Mouse (Mus musculus) limb, embryonic 12.5 days (tissue): ENCODE results near the gene Apba3. TPM values are rescaled to one million over a fixed set of nuclear protein-coding genes. Genes with fewer than 3 reads are reported as not detected.

Experiments
- ATAC-seq: fragments of 200-750 bp; cut with Nextera tagmentation; 2 replicates; pipeline ENCODE4 v1.8.0; 2017; ENCODE audit warnings: low read depth, moderate TSS enrichment; ENCODE audit not compliant: insufficient number of reproducible peaks, insufficient read depth, low FRiP score, low TSS enrichment
- H3K27ac ChIP-seq: fragments of 300-500 bp; sonication (generic); 2 replicates; pipeline ENCODE4 v1.5.1; 2016; ENCODE audit warnings: mild to moderate bottlenecking, moderate library complexity
- H3K27me3 ChIP-seq: fragments of 300-500 bp; sonication (generic); 2 replicates; pipeline ENCODE4 v1.6.1; 2016; ENCODE audit warnings: mild to moderate bottlenecking, moderate library complexity
- H3K36me3 ChIP-seq: fragments of 300-500 bp; sonication (generic); 2 replicates; pipeline ENCODE4 v1.6.1; 2016; ENCODE audit warnings: mild to moderate bottlenecking, moderate library complexity
- H3K4me1 ChIP-seq: fragments of 300-500 bp; sonication (generic); replicated peaks from 2 replicates; pipeline ENCODE4 v1.6.1; 2016
- H3K4me2 ChIP-seq: fragments of 300-500 bp; sonication (generic); 2 replicates; pipeline ENCODE4 v1.6.1; 2016; ENCODE audit warnings: mild to moderate bottlenecking, moderate library complexity
- H3K4me3 ChIP-seq: fragments of 300-500 bp; sonication (generic); replicated peaks from 2 replicates; pipeline ENCODE4 v1.5.1; 2016; ENCODE audit warnings: mild to moderate bottlenecking
- H3K9ac ChIP-seq: fragments of 300-500 bp; sonication (generic); replicated peaks from 2 replicates; pipeline ENCODE4 v1.6.1; 2016; ENCODE audit warnings: mild to moderate bottlenecking, moderate library complexity
- H3K9me3 ChIP-seq: fragments of 300-500 bp; sonication (generic); 2 replicates; pipeline ENCODE4 v1.6.1; 2016; ENCODE audit warnings: mild to moderate bottlenecking, moderate library complexity
- WGBS: fragments of 180-500 bp; shearing (Covaris S2); methylation state at CpG from one replicate; pipeline ENCODE4 v1.1.7; 2016; 5-methylcytosine and 5-hydroxymethylcytosine counted together
- polyA plus RNA-seq: library from polyadenylated mRNA; unstranded; fragments of >200 nt; fragmentation: Nextera tagmentation; extraction: Ambion mirVana; gene quantifications from 2 replicates; pipeline ENCODE4 v1.2.1, GENCODE M21; 2016

The Apba3 gene
- polyA plus RNA-seq, 1 experiment from 2014 or later = 48.8 TPM

DNA sequence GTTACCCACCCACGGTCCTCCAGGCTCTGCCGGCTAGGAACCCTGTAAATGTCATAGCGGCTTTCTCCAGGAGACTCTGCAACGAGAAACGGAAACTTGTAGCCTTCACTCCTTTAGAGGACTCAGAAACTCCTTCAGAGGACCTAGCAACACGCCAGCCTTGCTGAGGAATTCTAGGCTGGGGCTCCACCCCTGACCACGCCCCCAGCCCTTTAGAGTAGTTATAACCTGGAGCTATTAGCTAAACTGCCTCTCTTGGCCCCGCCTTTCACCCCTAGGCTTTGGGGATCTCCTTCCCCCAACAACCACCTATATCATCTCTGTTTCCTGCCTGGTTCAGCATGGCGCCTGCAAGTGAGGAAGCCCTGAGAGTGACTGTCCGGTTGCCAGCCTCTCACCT is 12.7 kb downstream of the Apba3 start:
- H3K27ac ChIP-seq = no peak overlapping the region
- 0 out of 2 replicates have a peak, but pooled peaks cover under 1% of the 10 kb centered on the region for H3K36me3 ChIP-seq
- no peaks in the 10 kb centered on the region; the same call in 1 of the 2 replicates for H3K9me3 ChIP-seq
- H3K27me3 ChIP-seq = peaks cover 59% of the 10 kb centered on the region
- 0 out of 2 replicates have a peak overlapping the region, but pooled peaks have one; percentile 2 for H3K4me3 ChIP-seq
- H3K4me1 ChIP-seq = peaks cover 11% of the 10 kb centered on the region; the same call in 1 of the 2 replicates
- peak overlapping the region; percentile 47; the same call in 1 of the 2 replicates for H3K9ac ChIP-seq
- peak overlapping the region; percentile 26 for H3K4me2 ChIP-seq
- WGBS = 28% methylated on average over 10 of the region's 10 CpGs
- ATAC-seq = 0 out of 2 replicates have a peak, but pooled peaks have one; percentile 4

DNA sequence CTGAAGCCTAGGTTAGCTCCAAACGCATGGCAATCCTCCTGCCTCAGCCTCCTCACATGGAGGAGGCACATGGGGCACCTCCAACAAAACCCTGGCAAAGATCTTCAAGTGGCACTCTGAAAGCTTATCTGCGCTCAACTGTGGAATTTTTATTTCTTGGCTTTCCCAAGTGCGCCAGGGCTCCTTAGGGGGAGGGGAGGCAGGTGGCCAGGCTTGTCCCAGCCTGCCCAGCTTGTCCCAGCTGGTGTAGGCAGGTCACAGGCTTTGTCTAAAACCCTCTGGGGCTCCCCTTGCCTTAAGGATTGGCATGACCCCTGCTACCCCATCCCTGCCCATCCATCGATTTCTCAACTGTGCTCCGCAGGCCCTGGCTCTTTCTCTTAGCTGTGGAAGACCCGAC is 17.4 kb downstream of the Apba3 start:
- no peak for ATAC-seq
- Histone ChIP-seq H3K27me3 (peaks cover 90% of the 10 kb centered on the region), H3K4me2 (no peak overlapping the region), H3K27ac (no peak overlapping the region), H3K4me1 (peaks cover 10% of the 10 kb centered on the region; the same call in 1 of the 2 replicates), H3K9ac (no peak overlapping the region), H3K4me3 (no peak overlapping the region), H3K36me3 (no peaks in the 10 kb centered on the region), H3K9me3 (no peaks in the 10 kb centered on the region)
- 38% methylated on average over 6 of the region's 6 CpGs for WGBS

DNA sequence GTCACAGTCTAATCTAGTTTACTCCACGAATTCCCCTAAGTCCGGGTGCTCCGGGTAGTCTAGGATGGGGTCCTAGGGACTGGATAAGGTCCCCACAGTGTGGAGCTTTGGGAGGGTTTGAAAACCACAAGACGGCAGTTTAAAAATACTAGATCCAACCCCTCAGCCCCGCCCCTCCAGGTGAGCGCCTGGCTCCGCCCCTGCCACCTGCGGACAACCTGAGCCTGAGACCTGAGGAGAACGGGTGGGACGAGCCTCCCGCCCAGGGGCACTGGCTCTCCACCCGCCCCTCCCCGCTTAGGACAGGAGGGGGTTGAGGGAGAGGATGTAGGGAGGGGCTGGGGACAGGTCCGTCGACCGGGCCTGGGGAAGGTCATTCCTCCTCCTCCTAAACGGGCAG is 18.0 kb downstream of the Apba3 start:
- Histone ChIP-seq H3K4me1 (peaks cover 5% of the 10 kb centered on the region; the same call in 1 of the 2 replicates), H3K4me2 (peak overlapping the region; percentile 70), H3K36me3 (no peaks in the 10 kb centered on the region), H3K27ac (0 out of 2 replicates have a peak overlapping the region, but pooled peaks have one; percentile 7), H3K27me3 (peaks cover 92% of the 10 kb centered on the region), H3K4me3 (peak overlapping the region; percentile 40; the same call in 1 of the 2 replicates), H3K9ac (no peak overlapping the region), H3K9me3 (no peaks in the 10 kb centered on the region)
- no peak for ATAC-seq
- 8% methylated on average over 17 of the region's 17 CpGs for WGBS

DNA sequence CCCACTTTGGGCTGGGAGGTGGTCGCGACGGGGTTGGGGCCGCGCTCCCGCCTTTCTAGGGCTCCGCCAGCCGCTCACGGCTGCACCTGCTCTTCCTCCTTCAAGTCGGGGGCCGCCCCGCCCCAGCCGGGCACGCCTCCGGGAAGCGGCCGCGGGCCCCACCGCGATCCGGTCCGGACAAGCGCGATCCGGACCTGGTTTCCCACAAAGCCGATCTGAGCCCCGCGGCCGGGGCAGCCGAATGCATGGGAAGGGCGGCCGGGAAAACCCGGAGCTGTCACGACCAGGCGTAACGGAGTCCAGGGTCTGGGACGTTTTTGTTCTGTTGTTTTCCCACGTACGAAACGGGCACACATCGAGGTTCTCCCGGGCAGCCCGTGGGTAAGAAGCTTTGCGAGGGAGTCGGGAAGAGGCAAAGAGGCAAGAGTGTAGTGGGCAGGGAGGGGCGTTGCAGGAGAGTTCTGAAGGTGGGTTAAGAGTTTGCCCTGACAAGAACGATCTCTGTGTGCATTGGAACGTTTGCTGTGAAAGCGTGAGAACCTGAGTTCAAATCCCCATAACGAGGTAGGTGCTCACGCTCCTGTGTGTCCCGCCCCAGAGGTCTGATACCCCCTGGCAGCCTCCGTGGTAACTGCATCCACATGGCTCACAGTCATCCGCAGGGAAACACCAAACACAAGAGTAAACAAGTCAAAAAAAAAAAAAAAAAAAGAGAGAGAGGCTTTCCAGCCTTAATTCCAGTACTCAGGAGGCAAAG is 19.1 kb downstream of the Apba3 start:
- no peaks in the 10 kb centered on the region for H3K9me3 ChIP-seq
- peak overlapping the region; percentile 70 for H3K4me2 ChIP-seq
- peak overlapping the region; percentile 53; the same call in 1 of the 2 replicates for H3K9ac ChIP-seq
- ATAC-seq = peak; percentile 24; the same call in 1 of the 2 replicates
- 2% methylated on average over 54 of the region's 54 CpGs for WGBS
- H3K27ac ChIP-seq = no peak overlapping the region
- H3K27me3 ChIP-seq = peaks cover 92% of the 10 kb centered on the region
- H3K4me1 ChIP-seq = peaks cover 5% of the 10 kb centered on the region; the same call in 1 of the 2 replicates
- H3K4me3 ChIP-seq = peak overlapping the region; percentile 40
- H3K36me3 ChIP-seq = no peaks in the 10 kb centered on the region

DNA sequence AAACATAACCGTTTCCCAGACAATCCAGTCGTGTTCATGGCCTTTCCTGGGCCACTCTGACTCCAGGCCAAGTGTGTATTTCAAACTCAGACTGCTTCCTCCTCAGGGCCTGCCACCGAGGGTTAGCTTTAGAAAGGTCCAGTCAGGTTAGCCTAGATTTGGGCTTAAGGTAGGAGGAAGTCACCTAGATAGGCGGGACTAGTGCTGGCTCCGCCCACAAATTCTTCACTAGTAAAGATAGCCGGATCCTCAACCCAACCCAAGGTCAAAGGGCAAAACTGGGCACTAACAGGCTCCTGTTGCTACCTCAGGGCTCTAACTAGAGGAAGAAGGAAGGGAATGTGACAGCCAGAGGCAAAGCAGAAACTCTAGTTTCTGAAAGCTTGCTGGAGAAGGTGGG is 19.8 kb downstream of the Apba3 start:
- Histone ChIP-seq H3K4me3 (no peak overlapping the region), H3K27me3 (peaks cover 92% of the 10 kb centered on the region), H3K9ac (no peak overlapping the region), H3K4me2 (no peak overlapping the region), H3K36me3 (no peaks in the 10 kb centered on the region), H3K9me3 (no peaks in the 10 kb centered on the region), H3K4me1 (peaks cover 6% of the 10 kb centered on the region; the same call in 1 of the 2 replicates), H3K27ac (no peak overlapping the region)
- WGBS = 43% methylated on average over 6 of the region's 6 CpGs
- no peak for ATAC-seq

DNA sequence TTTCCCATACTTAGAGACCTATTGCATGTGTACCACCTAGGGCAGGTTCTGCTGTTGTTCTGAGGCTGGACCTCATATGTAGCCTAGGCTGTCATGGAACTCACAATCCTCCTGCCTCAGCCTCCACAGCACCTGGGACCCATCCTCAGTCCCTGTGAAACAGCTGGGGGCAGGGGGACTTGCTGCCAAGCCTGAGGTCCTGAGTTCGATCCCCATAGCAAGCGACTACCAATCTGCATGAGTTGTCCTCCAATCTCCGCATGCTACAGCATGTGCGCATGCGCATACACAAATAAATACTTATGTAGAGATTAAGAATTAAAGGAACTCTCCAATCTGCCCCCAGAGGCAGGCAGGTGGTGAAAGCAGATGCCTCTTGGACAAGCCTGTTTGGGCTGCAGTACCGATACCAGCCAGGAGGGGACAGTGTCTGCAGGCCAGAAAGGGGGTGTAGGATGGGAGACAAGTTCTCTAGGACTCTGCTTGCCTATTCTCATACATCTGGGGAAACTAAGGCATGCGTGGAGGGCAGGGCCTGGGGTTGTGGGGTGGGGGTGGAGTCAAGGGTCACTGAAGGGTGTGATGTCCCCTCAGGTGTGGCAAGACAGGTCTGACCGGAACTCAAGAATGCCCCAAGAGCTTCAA is 20.9 kb downstream of the Apba3 start:
- Histone ChIP-seq H3K9ac (no peak overlapping the region), H3K4me3 (no peak overlapping the region), H3K4me1 (peaks cover 6% of the 10 kb centered on the region; the same call in 1 of the 2 replicates), H3K4me2 (no peak overlapping the region), H3K27ac (no peak overlapping the region), H3K9me3 (no peaks in the 10 kb centered on the region), H3K27me3 (peaks cover 92% of the 10 kb centered on the region), H3K36me3 (no peaks in the 10 kb centered on the region)
- 56% methylated on average over 8 of the region's 8 CpGs for WGBS
- ATAC-seq = no peak

DNA sequence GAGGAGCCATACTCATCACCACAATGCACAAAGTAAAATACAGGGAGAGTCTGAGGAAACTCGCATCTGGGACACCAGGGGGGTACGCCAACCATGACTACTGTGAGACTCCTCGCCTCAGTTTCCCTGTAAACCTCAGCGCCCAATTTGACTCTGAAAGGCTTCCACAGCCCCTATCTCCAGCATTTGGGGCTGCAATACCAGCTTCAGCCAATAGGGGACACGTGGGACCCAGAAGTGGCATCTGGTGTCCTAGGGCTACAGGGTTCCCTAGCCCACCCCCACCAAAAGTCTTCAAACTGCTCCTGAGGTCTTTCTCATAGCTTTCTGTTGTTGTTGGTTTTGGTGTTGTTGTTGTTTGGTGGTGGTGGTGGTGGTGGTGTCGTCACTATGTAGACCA is 21.8 kb downstream of the Apba3 start:
- H3K9me3 ChIP-seq = no peaks in the 10 kb centered on the region
- ATAC-seq = no peak
- H3K27me3 ChIP-seq = peaks cover 82% of the 10 kb centered on the region
- H3K36me3 ChIP-seq = no peaks in the 10 kb centered on the region
- WGBS = 28% methylated on average over 6 of the region's 6 CpGs
- peaks cover 10% of the 10 kb centered on the region for H3K4me1 ChIP-seq
- H3K4me2 ChIP-seq = no peak overlapping the region
- no peak overlapping the region for H3K9ac ChIP-seq
- H3K27ac ChIP-seq = no peak overlapping the region
- no peak overlapping the region for H3K4me3 ChIP-seq

DNA sequence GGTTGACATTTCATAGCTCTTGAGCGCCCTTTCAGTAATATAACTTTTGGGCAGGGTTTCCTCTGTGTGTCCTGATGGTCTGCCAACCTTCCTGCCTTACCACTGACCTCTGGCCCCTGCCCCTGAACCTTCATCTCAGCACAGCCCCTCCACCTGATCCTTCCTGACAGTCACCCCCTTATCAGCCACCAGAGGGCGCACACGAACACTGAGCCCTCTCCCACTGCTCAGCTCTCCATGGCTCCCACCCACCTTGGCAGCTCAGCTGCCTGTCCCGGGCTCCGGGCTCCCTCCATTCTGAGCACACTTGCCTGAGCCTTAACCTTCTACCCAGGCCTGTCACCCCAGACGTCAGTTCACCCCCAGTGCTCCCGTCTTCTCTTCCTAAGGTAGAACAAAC is 22.5 kb downstream of the Apba3 start:
- Histone ChIP-seq H3K4me1 (peaks cover 17% of the 10 kb centered on the region), H3K9ac (no peak overlapping the region)

DNA sequence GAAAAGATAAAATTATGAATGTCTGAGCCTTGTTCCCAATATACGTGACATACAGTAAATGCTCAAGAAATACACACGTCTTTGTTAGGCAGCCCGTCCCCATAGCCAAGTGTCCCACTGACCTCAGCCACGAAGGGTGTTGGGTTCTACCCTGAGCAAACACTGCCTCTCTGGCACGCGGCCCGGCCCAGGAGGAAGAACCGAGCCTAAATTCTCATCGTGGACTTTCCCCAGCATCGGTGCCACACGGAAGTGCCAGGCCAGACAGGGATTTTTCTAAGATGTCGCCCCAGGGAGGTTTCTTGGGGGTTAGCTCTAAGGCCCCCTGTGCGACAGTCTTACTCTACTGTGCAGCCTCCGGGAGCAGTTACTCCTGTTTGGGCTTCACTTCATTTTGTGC is 23.1 kb downstream of the Apba3 start:
- Histone ChIP-seq H3K4me3 (no peak overlapping the region), H3K9me3 (no peaks in the 10 kb centered on the region), H3K4me1 (peaks cover 21% of the 10 kb centered on the region), H3K27me3 (peaks cover 70% of the 10 kb centered on the region), H3K36me3 (peaks cover under 1% of the 10 kb centered on the region; the same call in 1 of the 2 replicates), H3K9ac (no peak overlapping the region), H3K27ac (no peak overlapping the region), H3K4me2 (no peak overlapping the region)
- WGBS = 63% methylated on average over 14 of the region's 14 CpGs
- ATAC-seq = no peak

More for the DNA sequence above, 22.5 kb downstream of the Apba3 start:
- no peaks in the 10 kb centered on the region for H3K9me3 ChIP-seq
- WGBS = 2% methylated on average over 7 of the region's 7 CpGs
- no peak overlapping the region for H3K27ac ChIP-seq
- H3K4me2 ChIP-seq = no peak overlapping the region
- H3K4me3 ChIP-seq = no peak overlapping the region
- peaks cover 75% of the 10 kb centered on the region for H3K27me3 ChIP-seq
- no peak for ATAC-seq
- no peaks in the 10 kb centered on the region for H3K36me3 ChIP-seq

DNA sequence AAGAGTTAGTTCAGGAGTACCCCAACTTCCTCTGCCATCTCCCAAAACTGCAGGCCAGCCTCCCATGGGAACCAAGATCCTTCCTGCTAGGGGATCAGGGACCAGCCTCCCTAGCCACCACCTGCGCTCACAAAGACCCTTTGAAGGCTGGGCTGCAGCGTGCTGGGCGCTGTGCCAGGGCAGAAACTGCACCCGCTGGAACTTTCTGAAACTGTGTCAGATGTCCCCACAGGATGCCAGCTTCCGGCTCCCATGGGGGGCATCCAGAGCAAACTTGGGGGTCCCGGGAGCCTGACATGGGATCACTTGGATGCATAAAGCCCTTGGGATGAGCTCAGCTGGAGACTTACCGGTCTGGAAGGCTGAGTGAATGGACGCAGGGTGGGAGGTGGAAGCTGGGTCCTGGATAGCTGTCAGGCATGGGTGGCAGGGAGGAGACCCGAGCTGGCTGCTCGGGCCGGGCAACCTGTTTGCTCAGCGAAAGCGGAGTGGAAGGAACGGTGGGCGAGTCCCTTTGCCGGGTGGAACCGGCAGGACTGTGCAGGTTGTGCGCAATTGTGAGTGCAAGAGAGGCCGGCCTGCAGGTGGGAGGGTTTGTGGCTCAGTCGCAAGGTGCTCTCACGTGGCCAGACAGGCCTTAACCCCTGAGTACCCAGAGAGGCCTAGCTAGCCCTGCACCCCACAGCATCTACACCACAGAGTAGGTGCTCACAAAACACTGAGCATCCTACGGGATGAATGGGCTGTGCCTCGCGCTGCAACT is 24.1 kb downstream of the Apba3 start:
- Histone ChIP-seq H3K36me3 (peaks cover 10% of the 10 kb centered on the region; the same call in 1 of the 2 replicates), H3K4me2 (0 out of 2 replicates have a peak overlapping the region, but pooled peaks have one; percentile 17), H3K27ac (no peak overlapping the region), H3K27me3 (peaks cover 61% of the 10 kb centered on the region), H3K4me1 (peaks cover 25% of the 10 kb centered on the region), H3K4me3 (peak overlapping the region; percentile 16; the same call in 1 of the 2 replicates), H3K9me3 (no peaks in the 10 kb centered on the region), H3K9ac (0 out of 2 replicates have a peak overlapping the region, but pooled peaks have one; percentile 31)
- 16% methylated on average over 24 of the region's 24 CpGs for WGBS
- no peak for ATAC-seq
